Mouse (Mus musculus): ENCODE results near the gene Gm20388. TPM values are rescaled to one million over a fixed set of nuclear protein-coding genes. Genes with fewer than 3 reads are reported as not detected.

Gene Gm20388
- total RNA-seq, 1 experiment from 2014 or later = 10.0 TPM

GRCm38 (mm10) chr8:121829048-121829776 is 1918.6 kb downstream of the Gm20388 start, which contains the start of gene Klhdc4:
Gene Klhdc4, minus strand, starts transcription at chr8:121829569.
- ATAC-seq (replicated peaks; ENCODE audit: insufficient number of reproducible peaks, low FRiP score, low TSS enrichment, poor library complexity, severe bottlenecking) = peak; percentile 100

DNA sequence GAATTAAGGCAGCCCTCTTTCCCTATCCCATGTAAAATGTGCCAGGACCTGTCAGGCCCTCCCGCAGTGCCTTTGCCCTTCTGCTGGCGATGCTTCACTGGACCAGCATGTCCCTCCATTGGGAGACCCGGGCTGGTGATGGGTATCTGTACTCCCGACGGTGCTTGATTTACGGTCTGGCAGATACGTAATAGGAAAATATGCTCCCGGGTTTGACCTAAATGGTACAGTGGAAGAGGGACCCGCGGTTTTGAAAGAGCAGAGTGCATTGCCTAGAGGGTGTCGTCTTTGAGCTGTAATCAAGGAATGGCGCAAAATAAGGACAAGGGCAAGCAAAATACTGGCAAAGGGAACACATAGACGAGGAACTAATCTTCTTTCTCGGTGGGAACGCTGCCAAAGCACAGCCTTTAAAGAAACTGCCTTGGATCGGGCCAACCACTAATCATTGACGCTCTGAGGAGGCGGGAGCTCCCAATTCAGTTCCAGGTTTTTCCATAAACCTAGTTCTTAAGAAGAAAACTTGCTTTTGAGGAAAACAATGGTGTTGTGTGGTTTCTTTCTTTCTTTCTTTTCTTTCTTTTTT is 1919.2 kb downstream of the Gm20388 start:
- peak; percentile 25; the same call in 1 of the 2 replicates for ATAC-seq (replicated peaks; ENCODE audit: insufficient number of reproducible peaks, low FRiP score, low TSS enrichment, poor library complexity, severe bottlenecking)

DNA sequence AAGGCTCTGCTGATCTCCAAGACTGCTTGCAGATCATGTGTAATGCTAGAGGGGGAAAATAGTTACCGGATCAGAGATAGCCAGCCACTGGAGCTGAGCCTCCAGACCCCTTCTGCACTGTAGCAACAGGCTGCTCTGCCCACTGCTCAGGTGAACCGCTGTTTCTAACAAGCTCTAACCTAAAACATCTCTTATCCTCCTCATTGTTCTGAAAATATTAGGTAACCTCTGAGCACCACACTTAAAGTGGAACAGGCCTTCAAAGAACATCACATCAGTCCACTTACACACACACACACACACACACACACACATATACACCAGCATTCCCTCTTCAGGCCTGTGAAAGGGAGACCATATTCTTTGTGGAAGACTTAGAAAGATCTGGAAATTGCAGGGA is 1921.4 kb downstream of the Gm20388 start:
- no peak for ATAC-seq (replicated peaks; ENCODE audit: insufficient number of reproducible peaks, low FRiP score, low TSS enrichment, poor library complexity, severe bottlenecking)

GRCm38 (mm10) chr8:121832503-121832902 is 1921.9 kb downstream of the Gm20388 start:
- ATAC-seq (replicated peaks; ENCODE audit: insufficient number of reproducible peaks, low FRiP score, low TSS enrichment, poor library complexity, severe bottlenecking) = peak; percentile 60; the same call in 1 of the 2 replicates

- ATAC-seq (replicated peaks; ENCODE audit: insufficient number of reproducible peaks, low FRiP score, low TSS enrichment, poor library complexity, severe bottlenecking) = peak; percentile 53; the same call in 1 of the 2 replicates
Observed at GRCm38 (mm10) chr8:121841242-121841641, 1930.6 kb downstream of the Gm20388 start.

- ATAC-seq (replicated peaks; ENCODE audit: insufficient number of reproducible peaks, low FRiP score, low TSS enrichment, poor library complexity, severe bottlenecking) = no peak
Observed at GRCm38 (mm10) chr8:121842064-121842955, 1931.7 kb downstream of the Gm20388 start.

- no peak for ATAC-seq (replicated peaks; ENCODE audit: insufficient number of reproducible peaks, low FRiP score, low TSS enrichment, poor library complexity, severe bottlenecking)
Observed at GRCm38 (mm10) chr8:121843184-121843733, 1932.6 kb downstream of the Gm20388 start.

- no peak for ATAC-seq (replicated peaks; ENCODE audit: insufficient number of reproducible peaks, low FRiP score, low TSS enrichment, poor library complexity, severe bottlenecking)
Observed at GRCm38 (mm10) chr8:121844765-121845164, 1934.1 kb downstream of the Gm20388 start.

DNA sequence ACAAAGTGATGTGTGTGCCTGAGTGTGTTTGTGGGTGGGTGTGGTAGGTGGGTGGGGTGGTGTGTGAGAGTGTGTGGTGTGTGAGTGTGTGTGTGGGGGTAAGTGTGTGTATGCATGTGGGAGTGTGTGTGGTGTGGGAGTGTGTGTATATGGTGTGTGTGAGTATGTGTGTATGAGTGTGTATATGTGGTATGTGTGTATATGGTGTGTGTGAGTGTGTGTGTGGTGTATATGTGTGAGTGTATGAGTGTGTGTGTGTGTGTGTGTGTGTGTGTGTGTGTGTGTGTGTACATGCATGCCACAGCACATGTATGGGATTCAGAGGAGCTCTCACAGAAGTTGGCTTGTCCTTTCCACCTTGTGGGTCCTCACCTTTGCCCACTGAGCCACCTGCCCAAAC is 1936.2 kb downstream of the Gm20388 start:
- no peak for ATAC-seq (replicated peaks; ENCODE audit: insufficient number of reproducible peaks, low FRiP score, low TSS enrichment, poor library complexity, severe bottlenecking)

DNA sequence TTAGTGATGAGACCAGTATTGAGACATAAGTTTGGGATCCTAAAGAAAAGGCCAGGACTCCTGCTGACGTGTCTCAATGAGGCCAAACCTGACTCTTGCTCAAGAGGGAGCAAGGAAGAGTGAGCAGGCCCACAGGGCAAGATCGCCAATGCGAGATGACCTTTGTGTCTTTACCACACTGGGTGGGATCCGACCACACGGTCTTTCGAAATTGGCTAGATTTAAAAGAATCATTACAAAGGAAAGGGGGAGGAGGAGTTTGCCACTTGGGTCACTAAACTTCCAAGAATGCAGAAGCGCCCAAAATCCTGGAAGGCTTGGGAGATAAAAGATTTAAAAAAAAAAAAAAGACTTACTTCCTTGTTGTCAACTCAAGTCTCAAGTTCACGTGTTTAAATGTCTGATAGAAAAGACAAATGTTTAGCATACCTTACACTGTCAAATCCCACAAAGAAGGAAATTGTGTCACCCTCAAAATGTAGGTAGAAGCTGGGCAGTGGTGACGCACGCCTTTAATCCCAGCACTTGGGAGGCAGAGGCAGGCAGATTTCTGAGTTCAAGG is 1936.7 kb downstream of the Gm20388 start:
- ATAC-seq (replicated peaks; ENCODE audit: insufficient number of reproducible peaks, low FRiP score, low TSS enrichment, poor library complexity, severe bottlenecking) = peak; percentile 30; the same call in 1 of the 2 replicates

DNA sequence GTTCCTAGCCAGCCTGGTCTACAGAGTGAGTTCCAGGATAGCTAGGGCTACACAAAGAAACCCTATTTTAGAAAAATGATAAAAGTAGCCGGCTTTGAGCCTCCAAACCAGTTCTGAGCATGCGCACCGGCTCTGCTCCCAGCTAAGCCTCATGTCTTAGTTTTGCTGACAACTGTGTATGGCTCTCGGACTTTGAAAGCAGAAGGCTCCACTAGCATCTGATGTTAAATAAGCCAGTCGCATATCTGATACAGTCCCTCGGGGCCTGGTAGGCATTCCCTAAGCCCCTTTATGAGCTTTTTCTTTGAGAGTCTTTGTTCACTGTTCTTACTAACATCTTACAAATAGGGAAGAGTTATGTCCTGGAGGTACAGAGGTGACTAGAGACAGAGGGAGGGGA is 1937.3 kb downstream of the Gm20388 start:
- no peak for ATAC-seq (replicated peaks; ENCODE audit: insufficient number of reproducible peaks, low FRiP score, low TSS enrichment, poor library complexity, severe bottlenecking)

DNA sequence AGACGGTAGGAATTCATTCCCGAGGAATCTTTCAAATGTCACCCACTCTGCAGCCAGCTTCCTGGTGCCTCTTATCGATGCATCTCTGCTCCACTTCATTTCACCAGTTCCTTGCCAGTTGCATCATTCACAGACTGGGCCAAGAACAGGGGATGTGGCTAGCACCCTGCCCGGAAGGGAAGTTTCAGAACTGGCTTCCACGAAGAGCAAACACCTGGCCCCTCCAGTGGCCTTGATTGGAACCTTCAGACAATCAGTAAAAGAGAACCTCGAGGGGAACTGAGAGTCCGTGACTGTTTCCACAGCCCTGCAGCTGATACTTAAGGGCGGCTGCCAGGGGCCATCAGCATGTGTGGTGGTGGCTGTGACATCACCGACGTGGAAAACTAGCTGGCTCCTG is 1937.9 kb downstream of the Gm20388 start:
- ATAC-seq (replicated peaks; ENCODE audit: insufficient number of reproducible peaks, low FRiP score, low TSS enrichment, poor library complexity, severe bottlenecking) = no peak

- no peak for ATAC-seq (replicated peaks; ENCODE audit: insufficient number of reproducible peaks, low FRiP score, low TSS enrichment, poor library complexity, severe bottlenecking)
Observed at GRCm38 (mm10) chr8:121849303-121849702, 1938.7 kb downstream of the Gm20388 start.

GRCm38 (mm10) chr8:121850018-121850417 is 1939.4 kb downstream of the Gm20388 start:
- peak; percentile 57; the same call in 1 of the 2 replicates for ATAC-seq (replicated peaks; ENCODE audit: insufficient number of reproducible peaks, low FRiP score, low TSS enrichment, poor library complexity, severe bottlenecking)

GRCm38 (mm10) chr8:121850436-121850820 is 1939.8 kb downstream of the Gm20388 start:
- ATAC-seq (replicated peaks; ENCODE audit: insufficient number of reproducible peaks, low FRiP score, low TSS enrichment, poor library complexity, severe bottlenecking) = no peak

DNA sequence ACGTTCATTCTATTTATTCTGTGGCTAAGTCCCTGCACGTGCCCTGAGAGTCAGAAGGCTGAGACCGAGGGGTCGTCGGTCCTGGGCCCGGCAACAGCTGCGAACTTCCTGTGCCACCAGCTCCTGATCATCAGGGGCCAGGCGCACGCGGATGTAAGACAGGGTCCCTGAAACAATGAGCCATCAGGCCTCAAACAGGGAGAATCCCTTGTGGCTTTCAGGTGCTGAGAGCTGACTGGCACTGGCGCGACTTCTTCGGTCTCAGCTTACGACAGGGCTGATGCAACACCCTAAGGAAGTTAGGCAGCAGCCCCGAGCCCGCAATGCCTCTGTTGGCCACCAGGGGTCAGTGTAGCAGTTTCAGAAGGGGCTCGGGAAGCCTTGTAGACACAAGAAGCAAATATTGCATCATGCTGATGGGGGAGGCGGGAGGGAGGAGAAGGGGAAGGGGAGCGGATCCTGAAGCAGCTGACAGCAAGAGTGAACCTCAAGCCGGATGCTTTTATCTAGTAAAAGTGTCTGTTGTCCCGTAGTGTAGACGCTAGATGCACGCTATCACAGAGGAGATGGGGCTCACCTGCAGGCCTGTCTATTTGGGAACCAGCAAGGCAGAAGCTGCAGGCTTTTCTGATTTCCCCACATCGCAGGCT is 1940.3 kb downstream of the Gm20388 start:
- ATAC-seq (replicated peaks; ENCODE audit: insufficient number of reproducible peaks, low FRiP score, low TSS enrichment, poor library complexity, severe bottlenecking) = peak; percentile 88

- ATAC-seq (replicated peaks; ENCODE audit: insufficient number of reproducible peaks, low FRiP score, low TSS enrichment, poor library complexity, severe bottlenecking) = no peak
Observed at GRCm38 (mm10) chr8:121851716-121852115, 1941.1 kb downstream of the Gm20388 start.

DNA sequence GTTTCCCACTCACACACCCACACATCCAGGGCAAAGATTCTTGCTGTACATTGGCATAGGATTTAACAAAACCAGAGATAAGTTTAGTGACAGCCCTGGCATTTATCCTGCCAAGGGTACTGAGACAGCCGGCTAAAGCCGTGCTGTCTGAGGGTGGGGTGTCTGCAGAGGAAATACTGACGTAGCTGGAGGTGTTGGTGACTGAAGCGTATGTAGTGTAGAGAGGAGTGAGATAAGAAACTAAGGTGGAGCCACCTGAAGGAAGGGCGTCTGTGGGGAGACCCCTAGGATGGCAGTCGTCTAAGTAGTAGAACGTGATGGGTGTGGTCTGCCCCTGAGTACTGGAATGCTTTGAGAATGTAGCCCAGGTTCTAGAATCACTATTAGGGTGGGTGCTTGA is 1941.8 kb downstream of the Gm20388 start:
- no peak for ATAC-seq (replicated peaks; ENCODE audit: insufficient number of reproducible peaks, low FRiP score, low TSS enrichment, poor library complexity, severe bottlenecking)

Data from monocyte, adult 5-6 weeks (primary cell).